Mouse (Mus musculus): ENCODE data around the gene Gm5941.
"Not testable (repeated sequence)": the region's sequence is repeated elsewhere in the genome, so short reads cannot be mapped to it uniquely, and the experiment has no call there.

Gm5941 gene

DNA sequence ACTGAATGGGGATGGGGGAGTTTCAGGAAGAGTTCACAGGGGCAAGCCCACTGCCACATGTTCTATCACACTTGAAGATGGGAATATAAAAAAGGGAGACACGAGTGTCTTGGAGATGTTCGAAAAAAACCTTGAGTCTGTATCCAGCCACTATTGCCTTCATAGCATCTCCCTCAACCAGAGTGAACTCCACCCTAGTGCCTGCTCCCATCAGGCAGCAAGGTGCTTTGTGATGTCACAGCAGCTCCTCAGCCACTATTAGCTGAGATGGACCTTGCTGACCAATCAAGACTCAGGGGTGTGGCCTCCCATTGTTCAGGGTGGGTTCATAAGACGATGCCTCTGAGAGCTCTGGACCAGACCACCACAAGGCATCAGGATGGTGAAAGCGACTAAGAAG is at the start of gene Gm5941:
TSS of gene Gm5941 (plus strand) at position 301 of the 400 bp plus-strand sequence.
- not testable (repeated sequence) for ATAC-seq (ENCODE audit: low TSS enrichment)

GRCm38 (mm10) chrX:92460496-92460895 is 29.3 kb upstream of the Gm5941 start:
- ATAC-seq (ENCODE audit: low TSS enrichment) = no peak

DNA sequence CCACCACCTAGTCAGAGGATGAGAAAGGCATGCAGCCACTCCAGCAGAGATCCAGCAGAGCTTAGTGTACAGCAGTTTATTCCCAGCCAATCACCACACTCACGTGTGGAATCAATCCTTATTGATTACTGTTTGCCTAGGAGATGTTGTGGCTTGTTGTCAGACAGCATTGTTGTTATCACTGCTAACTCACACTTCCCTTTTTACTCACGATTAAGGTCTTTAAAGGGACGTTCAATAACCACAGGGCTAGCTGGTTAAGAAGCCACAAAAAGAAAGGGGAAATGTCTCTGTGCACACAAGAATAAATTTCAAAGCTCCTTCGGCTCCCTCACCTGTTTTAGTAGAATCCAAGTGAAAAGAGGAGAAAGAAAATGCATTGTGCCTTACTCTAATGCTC is 25.0 kb upstream of the Gm5941 start:
- ATAC-seq (ENCODE audit: low TSS enrichment) = no peak

- ATAC-seq (ENCODE audit: low TSS enrichment) = peak; percentile 78
These were observed 8.5 kb downstream of the Gm5941 start for GRCm38 (mm10) chrX:92498254-92498653.

- ATAC-seq (ENCODE audit: low TSS enrichment) = no peak
These were observed 38.1 kb downstream of the Gm5941 start for GRCm38 (mm10) chrX:92527826-92528225.
